Mouse (Mus musculus) frontal cortex, adult 2 months (tissue): Measurements from ENCODE around the gene Tm4sf5. TPM values are rescaled to one million over a fixed set of nuclear protein-coding genes. Genes with fewer than 3 reads are reported as not detected.
A peak's percentile ranks its signal among the peaks of the same experiment; 100 is the strongest.
"Not testable (repeated sequence)": the region's sequence is repeated elsewhere in the genome, so short reads cannot be mapped to it uniquely, and the experiment has no call there.

Experiments
- DNase-seq, 2 experiments: peaks; one replicate each; pipeline ENCODE4 v3.0.0; 2022; ENCODE audit warnings: low spot score in 1 of 2; ENCODE audit errors: extremely low spot score in 1 of 2
- polyA plus RNA-seq: library from polyadenylated mRNA; depleted of rRNA; stranded (reverse); fragments of >200 nt; gene quantifications from 2 replicates; pipeline ENCODE4 v1.2.3, GENCODE M21; 2012

Tm4sf5 gene
- polyA plus RNA-seq, 1 experiment = 1.1 TPM

DNA sequence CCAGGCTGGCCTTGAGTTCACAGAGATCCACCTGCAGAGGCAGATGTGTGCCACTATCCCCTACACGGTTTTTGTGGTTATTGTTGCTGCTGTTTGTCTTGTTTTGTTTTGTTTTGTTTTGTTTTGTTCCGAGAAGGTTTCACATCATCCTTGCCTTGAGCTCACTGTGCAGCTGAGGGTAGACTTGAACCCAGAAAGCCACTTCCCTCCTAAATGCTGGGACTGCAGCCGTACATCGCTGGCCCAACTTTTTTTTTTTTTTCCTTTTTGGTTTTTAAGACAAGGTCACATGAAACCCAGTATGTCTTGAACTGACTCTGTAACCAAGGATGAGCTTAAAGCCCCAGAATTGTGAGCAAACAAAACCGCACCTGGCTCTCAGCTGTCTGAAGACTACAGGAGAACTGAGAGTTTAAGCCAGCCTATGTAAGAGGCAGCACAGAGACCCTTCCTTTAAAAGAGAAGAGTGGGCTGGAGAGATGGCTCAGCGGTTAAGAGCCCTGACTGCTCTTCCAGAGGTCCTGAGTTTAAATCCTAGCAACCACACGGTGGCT lies 2.0 kb downstream of the Tm4sf5 start:
- no peak for DNase-seq

DNA sequence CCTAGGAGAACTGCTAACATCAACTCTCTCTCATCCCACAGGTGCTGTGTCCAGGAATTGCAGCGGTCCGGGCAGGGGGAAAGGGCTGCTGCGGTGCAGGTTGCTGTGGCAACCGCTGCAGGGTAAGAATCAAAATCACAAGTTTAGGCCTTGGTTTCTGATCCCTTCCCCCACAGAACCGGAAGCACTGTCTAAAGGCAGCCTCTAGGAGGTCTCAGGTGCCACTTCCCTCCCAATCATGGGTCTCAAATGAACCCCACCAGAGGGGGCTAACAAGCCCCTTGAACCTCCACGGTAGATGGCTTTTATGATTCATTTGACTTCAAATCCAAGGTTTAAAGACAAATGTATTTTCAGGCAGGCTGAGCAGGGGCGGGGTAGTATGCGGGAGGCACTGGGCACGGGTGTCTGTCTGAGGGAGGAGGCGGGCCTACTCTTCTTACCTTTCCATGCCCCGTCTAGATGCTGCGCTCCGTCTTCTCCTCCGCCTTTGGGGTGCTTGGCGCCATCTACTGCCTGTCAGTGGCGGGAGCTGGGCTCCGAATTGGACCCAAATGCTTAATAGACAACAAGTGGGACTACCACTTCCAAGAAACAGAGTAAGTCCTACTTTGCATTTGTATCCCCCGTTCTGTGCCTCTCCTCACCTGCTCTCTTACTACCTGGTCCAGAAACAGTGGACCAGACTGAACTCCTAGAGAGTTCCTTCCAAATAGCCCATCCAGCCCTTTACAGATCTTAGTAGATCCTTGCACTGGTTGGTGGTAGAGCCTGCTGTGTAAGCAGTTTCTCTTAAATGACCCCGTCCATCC lies 4.9 kb downstream of the Tm4sf5 start:
- peak in 1 of 2 experiments; percentile 60 for DNase-seq

DNA sequence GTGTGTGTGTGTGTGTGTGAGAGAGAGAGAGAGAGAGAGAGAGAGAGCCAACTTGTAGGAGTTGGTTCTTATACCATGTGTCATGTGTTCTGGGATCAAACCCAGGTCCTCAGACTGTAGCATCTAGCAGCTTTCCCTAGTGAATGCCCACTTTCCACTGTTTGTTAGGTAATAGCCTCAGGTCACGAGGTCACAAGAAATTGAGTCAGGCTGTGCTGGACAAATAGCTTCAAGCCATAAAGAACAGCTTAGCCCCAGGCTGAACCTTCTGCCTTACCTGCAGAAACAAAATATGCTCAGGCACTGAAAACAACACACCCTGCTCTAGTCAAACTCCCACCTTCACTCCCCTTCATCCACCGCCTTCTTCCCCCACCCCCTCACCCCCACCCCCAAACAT lies 6.2 kb downstream of the Tm4sf5 start:
- no peak for DNase-seq

DNA sequence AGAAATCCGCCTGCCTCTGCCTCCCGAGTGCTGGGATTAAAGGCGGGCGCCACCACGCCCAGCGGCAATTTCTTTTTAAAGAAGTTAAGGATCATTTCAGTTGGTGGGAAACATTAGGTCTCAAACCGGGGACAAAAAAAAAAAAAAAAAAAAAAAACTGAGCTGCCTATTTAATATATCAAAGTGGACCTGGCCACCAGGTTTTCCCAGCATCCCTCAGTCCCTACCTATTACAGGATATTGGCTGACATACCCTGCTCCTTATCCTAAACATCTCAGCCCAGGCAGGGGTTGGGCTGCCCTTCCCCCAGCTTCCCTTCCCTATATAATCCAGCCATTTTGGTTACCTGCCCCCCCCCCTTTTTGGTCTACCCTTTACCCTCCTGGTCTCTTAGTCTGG lies 6.8 kb downstream of the Tm4sf5 start:
- DNase-seq = no peak

DNA sequence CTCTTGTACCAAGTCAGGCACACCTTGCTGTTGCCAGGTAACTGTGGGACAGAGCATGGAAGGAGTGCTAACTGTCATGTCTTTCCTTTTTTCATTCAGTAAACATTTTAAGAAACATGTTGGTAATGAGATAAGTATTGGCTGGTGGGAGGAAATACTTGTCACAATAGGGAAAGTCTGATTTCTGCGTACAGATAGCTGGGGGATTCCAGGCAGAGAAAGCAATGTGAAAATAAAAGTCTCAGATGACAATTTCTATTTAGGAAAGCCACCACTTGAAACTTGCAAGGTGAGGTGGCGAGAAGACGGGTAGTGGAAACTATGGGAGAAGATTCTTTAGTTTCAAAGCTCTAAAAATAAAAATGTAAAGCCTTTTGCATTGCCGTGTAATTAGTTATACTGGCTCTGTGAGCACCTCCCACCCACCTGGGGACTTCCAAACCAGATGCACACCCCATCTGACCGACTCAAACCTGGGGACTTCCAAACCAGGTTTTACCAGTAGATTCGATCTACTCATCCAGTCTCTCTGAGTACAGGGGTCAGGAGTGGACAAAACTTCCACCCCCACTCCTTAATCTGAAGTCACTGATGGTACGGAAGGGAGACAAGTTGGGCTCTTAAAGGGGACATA lies 7.8 kb downstream of the Tm4sf5 start:
- no peak for DNase-seq

DNA sequence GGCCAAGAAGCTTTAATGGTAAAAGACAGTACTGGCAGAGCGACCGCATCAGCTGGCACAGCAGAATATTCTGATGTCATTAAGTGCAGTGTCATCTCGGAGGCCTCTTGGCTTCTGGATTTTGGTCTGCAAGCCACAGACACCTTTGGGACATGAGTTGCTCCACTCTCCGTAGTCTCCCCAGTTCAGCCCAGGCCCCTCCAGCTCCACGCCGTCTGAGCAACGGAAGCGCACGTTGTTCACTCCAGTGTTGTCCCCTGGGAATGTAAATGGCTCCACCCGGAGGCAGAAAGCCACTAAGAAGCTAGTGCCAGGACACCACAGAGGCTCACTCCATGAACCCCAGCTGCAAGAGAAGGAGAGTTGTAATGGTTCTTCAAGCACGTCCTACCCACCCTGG lies 8.5 kb downstream of the Tm4sf5 start:
- DNase-seq = no peak

DNA sequence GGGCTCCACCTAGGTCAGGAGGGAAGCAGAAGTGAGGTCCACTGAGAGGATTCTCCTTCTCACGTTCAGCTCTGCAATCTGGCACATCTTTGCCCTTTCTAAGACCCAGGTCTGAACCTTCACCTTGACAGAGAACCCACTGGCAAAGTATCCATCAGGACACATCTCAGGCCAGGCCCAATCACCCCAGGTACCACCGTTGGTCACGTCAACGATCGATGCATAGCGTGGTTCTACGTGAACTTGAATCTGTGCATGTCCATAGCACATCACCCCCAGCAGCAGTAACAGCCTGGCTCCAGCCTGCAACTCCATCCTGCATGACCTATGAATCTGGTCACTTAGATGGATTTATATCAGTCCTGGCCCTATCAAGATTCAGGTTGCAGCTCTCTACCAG lies 9.2 kb downstream of the Tm4sf5 start, which contains the start of gene Vmo1:
Vmo1 (minus strand) TSS at position 329 of the 400 bp plus-strand sequence.
- no peak for DNase-seq

DNA sequence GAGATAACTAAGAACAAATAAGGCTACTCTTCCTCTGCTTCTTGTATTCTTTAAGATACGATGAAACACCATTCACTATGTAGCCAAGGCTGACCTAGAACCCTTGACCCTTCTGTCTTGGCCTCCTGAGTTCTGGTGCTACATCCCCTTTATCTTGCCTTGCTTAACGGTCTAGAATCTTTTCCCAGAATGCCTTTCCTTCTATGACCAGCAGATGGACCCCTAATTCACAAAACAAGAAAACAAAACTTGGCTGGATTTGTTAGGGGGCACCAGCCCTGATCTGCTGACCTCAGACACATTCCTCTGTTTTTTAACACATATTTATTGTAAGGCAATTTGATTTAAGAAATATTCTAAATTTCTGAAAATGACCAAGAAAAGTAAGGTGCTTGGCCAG lies 11.3 kb downstream of the Tm4sf5 start:
- peak in 1 of 2 experiments; percentile 66 for DNase-seq

DNA sequence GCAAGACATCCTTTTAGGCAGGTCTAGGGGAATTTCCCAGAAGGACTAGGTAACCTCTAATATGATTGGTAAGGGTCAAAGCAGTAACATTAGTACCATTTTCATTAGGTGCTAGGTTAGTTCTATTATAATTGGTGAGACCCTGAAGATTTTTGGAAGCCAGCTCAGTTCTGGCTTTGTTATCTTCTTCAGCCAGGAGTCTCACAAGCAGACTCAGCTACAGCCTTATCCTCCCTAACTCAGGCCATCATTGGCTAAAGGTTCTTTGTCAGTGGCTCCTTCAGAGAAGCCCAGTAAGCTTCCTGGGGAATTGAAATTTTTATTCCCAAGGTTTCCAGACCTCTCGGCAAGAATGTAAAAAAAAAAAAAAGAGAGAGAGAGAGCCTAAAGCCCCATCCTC lies 13.4 kb downstream of the Tm4sf5 start:
- no peak for DNase-seq

GRCm38 (mm10) chr11:70518923-70519322 lies 13.9 kb downstream of the Tm4sf5 start, which contains the start of gene Gltpd2:
Gene Gltpd2 (plus strand): TSS chr11:70519196.
- no peak for DNase-seq

- DNase-seq = no peak
These were observed 15.2 kb downstream of the Tm4sf5 start for GRCm38 (mm10) chr11:70520178-70520769.

DNA sequence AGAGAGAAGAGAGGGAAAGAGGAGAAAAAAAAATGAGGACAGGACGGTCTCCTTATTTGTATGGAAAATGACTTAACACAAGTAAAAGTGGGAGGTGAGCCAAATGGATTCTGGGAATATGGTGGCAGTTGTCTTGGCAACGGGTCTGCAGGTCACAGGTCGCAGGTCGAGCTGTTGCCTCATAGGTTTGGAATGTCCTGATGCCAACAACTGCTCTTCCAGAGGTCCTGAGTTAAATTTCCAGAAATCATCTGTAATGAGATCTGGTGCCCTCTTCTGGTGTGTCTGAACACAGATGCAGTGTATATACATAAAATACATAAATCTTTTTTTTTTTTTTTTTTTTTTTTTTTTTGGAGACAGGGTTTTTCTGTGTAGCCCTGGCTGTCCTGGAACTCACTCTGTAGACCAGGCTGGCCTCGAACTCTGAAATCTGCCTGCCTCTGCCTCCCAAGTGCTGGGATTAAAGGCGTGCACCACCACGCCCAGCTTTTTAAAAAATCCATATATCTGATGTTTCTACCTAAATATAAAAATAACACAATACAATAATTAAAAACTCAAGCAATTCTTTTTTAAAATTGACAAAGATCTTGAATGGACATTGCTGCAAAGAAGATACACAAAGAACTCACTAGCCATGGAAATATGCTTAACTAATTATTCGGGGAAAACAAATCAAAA lies 18.4 kb downstream of the Tm4sf5 start:
- not testable (repeated sequence) for DNase-seq

DNA sequence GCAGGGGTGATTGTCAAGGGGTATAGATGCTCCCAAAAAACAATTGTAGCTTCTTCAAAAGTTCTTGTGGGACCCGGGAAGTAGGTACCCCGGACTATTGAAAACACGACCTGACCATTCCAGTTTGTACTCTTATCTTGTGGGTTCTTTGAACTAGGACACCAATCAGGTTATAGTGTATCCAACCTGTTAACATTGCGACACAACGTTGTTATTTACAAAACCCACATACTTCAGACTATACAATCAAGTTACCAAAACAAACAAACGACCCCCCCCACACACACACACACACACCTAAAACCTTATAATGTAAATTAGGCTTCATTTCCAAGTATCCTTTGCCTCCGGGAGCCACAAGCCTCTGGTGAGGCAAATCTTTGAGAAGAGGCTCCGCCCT lies 19.7 kb downstream of the Tm4sf5 start:
- DNase-seq = no peak

DNA sequence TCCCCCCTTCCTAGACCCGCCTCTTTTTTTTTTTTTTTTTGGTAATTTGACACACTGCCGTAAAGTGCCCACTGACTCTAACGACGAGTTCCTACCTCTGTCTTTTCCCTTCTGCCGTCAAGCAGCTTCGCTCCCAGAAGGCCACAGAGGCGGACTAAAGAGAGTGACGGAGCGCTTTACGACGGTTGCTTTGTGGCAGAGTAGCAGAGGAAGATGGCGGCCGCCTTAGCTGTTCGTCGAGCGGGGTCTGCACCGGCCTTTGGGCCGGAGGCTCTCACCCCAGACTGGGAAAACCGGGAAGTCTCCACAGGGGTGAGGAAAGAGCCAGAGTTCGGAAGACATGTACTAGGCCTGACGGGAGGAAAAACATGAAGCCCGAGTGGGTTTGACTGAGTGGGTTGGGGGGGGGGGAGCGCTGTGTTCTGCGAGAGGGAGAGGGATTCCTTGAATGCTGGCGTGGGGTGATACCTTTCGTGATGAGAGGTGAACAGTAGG lies 20.2 kb downstream of the Tm4sf5 start, which contains the start of gene Psmb6:
Psmb6 (plus strand) TSS at position 184 of the 495 bp plus-strand sequence.
- DNase-seq = peak; percentile 96

- no peak for DNase-seq
These were observed 20.7 kb downstream of the Tm4sf5 start for GRCm38 (mm10) chr11:70525726-70526125.

DNA sequence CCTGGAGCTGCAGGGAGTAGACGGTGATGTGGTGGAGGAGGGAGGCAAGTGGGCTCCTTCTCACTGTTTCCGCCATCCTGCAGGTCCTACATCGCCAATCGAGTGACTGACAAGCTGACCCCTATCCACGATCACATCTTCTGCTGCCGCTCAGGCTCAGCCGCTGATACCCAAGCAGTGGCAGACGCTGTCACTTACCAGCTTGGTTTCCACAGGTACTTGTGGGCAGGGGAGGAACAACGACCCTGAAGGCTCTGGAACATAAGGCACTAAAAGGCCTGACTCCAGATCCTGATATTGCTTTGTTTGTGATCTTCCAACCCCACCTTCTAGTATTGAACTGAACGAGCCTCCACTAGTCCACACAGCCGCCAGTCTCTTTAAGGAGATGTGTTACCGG lies 21.2 kb downstream of the Tm4sf5 start:
- DNase-seq = no peak

DNA sequence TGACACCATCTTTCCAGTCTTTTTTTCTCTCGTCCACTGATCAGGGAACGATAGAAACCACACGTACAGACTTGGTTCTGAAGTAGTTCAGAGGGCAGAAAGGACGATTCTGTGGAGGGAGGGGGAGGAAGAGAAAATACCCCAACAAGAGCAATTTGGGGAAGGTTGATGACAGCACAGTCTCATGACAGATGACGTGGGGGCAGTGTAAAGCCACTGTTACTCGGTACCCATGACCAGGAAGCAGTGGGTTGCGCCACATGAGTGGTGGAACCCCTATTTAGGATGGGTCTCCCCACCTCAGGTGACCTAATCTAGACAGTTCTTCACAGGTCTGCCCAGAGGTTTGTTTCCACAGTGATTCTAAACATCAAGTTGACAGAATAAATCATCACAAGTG lies 23.6 kb downstream of the Tm4sf5 start:
- no peak for DNase-seq

DNA sequence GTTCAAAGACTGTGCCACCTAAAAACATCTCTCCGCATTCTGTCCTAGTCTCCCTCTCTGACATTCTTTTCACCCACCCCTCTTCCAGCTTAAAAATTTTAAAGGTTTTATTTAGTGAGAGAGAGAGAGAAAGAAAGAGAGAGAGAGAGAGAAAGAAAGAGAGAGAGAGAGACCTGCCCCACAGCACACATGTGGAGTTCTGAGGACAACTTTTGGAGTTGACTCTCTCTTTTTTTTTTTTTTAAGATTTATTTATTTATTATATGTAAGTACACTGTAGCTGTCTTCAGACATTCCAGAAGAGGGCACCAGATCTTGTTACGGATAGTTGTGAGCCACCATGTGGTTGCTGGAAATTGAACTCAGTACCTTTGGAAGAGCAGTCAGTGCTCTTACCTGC lies 26.0 kb downstream of the Tm4sf5 start:
- DNase-seq = not testable (repeated sequence)

- no peak for DNase-seq
These were observed 27.8 kb downstream of the Tm4sf5 start, which contains the start of gene Gm40193 for GRCm38 (mm10) chr11:70532839-70533238. Gene Gm40193 (minus strand): TSS chr11:70532939.

- no peak for DNase-seq
These were observed 34.4 kb downstream of the Tm4sf5 start for GRCm38 (mm10) chr11:70539423-70539822.
